Mouse (Mus musculus) heart, adult 11 months (tissue): ENCODE data around the gene 1810009J06Rik.
"Not testable (repeated sequence)": the region's sequence is repeated elsewhere in the genome, so short reads cannot be mapped to it uniquely, and the experiment has no call there.

Experiments used
- DNase-seq: peaks from one replicate; pipeline ENCODE4 v3.0.0; 2022

The 1810009J06Rik gene

DNA sequence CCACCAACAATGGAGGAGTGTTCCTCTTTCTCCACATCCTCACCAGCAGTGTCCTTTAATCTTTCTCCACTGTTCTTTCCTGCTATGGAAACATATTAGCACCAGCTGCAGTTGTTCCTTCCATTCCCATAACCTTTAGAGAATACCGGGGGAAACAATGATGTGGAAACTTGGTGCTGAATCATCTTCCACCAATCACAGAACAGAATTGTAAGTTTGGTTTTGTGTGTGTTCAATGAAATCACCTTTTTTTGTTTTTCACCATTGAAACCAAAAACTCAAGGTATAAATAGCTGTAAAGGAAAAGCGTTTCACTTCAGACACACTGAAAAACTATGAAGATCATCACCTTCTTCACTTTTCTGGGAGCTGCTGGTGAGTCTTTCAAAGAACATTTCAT, at the start of gene 1810009J06Rik:
TSS of gene 1810009J06Rik (plus strand) at position 301 of the 400 bp plus-strand sequence.
- DNase-seq = peak; percentile 42

GRCm38 (mm10) chr6:40919954-40920353, 44.6 kb upstream of the 1810009J06Rik start:
- DNase-seq = no peak

GRCm38 (mm10) chr6:40940457-40940856, 24.1 kb upstream of the 1810009J06Rik start, which contains the start of gene 1700074P13Rik:
Gene 1700074P13Rik, minus strand, starts transcription at chr6:40940557.
- DNase-seq = no peak

- no peak for DNase-seq
Measured at GRCm38 (mm10) chr6:40951770-40952169, 12.8 kb upstream of the 1810009J06Rik start, which contains the start of gene Gm4744. Gene Gm4744, minus strand, starts transcription at chr6:40951870.

- DNase-seq = no peak
Measured at GRCm38 (mm10) chr6:40953716-40954115, 10.8 kb upstream of the 1810009J06Rik start.

GRCm38 (mm10) chr6:40999379-40999778, 34.8 kb downstream of the 1810009J06Rik start, which contains the start of gene Gm2663:
Gene Gm2663, minus strand, starts transcription at chr6:40999479.
- not testable (repeated sequence) for DNase-seq

DNA sequence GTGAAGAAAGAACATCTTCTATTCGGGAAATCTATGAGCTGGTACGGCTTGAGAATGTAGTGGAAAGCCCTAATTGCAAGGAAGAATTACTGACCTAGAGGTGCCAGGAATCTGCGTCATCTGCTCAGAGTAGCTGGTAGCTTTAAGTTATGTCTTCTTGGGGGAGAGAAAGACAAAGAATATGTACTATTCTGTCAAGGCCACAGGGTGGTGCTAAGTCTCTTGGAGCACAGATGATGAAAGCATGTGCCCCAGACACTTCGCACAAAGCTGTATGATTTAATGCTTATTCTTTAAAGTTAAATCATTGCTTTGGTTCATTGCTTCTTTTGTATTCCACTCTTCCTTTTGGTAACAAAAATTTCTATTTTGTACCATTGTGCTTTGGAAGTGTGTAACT, 50.5 kb downstream of the 1810009J06Rik start:
- DNase-seq = no peak
